Mouse (Mus musculus): Measurements from ENCODE around the gene Cntfr.

GRCm38 (mm10) chr4:41655525-41655924 lies 41.4 kb downstream of the Cntfr start:
- TF ChIP-seq CTCF (IDR thresholded peaks at IDR 0.05; ENCODE audit: low read depth) (no peak), EP300 (IDR thresholded peaks at IDR 0.05; ENCODE audit: low read depth) (no peak)
